Mouse (Mus musculus) midbrain, embryonic 14.5 days (tissue): Measurements from ENCODE around the gene Pdlim7. TPM values are rescaled to one million over a fixed set of nuclear protein-coding genes. Genes with fewer than 3 reads are reported as not detected.
A peak's percentile ranks its signal among the peaks of the same experiment; 100 is the strongest.

Source experiments
- ATAC-seq: fragments of 200-750 bp; cut with Nextera tagmentation; 2 replicates; pipeline ENCODE4 v1.8.0; 2017; ENCODE audit warnings: moderate number of reproducible peaks, moderate library complexity; ENCODE audit not compliant: low FRiP score, low TSS enrichment
- DNase-seq: peaks from one replicate; pipeline ENCODE4 v3.0.0-alpha.2; 2015
- H3K27ac ChIP-seq: fragments of 300-500 bp; sonication (generic); replicated peaks from 2 replicates; pipeline ENCODE4 v1.5.1; 2014; ENCODE audit warnings: mild to moderate bottlenecking, low read depth, low read length, moderate library complexity
- H3K27me3 ChIP-seq: fragments of 300-500 bp; sonication (generic); 2 replicates; pipeline ENCODE4 v1.6.1; 2014; ENCODE audit warnings: low read length, control low read depth, mixed read lengths; ENCODE audit not compliant: control insufficient read depth, insufficient read depth
- H3K36me3 ChIP-seq: fragments of 300-500 bp; sonication (generic); 2 replicates; pipeline ENCODE4 v1.6.1; 2014; ENCODE audit warnings: low read length, control low read depth; ENCODE audit not compliant: control insufficient read depth, insufficient read depth
- H3K4me1 ChIP-seq: fragments of 300-500 bp; sonication (generic); 2 replicates; pipeline ENCODE4 v1.6.1; 2014; ENCODE audit warnings: mild to moderate bottlenecking, antibody characterized with exemption, low read length, control low read depth; ENCODE audit not compliant: control insufficient read depth, insufficient read depth
- H3K4me2 ChIP-seq: fragments of 300-500 bp; sonication (generic); 2 replicates; pipeline ENCODE4 v1.6.1; 2014; ENCODE audit warnings: mild to moderate bottlenecking, low read length, moderate library complexity
- H3K4me3 ChIP-seq: fragments of 300-500 bp; sonication (generic); replicated peaks from 2 replicates; pipeline ENCODE4 v1.5.1; 2014; ENCODE audit warnings: low read depth, low read length
- H3K9ac ChIP-seq: fragments of 300-500 bp; sonication (generic); replicated peaks from 2 replicates; pipeline ENCODE4 v1.6.1; 2014; ENCODE audit warnings: mild to moderate bottlenecking, low read length, moderate library complexity
- H3K9me3 ChIP-seq: fragments of 300-500 bp; sonication (generic); 2 replicates; pipeline ENCODE4 v1.6.1; 2016; ENCODE audit warnings: low read length, control low read depth, mixed read lengths; ENCODE audit not compliant: control insufficient read depth
- WGBS: fragments of 180-500 bp; shearing (Covaris S2); extraction: QIAGEN DNeasy Blood & Tissue Kit; methylation state at CpG from one replicate; pipeline ENCODE4 v1.1.7; 2014; 5-methylcytosine and 5-hydroxymethylcytosine counted together
- polyA plus RNA-seq: library from polyadenylated mRNA; unstranded; fragments of >200 nt; fragmentation: Nextera tagmentation; extraction: Ambion mirVana; gene quantifications from 2 replicates; pipeline ENCODE4 v1.2.1, GENCODE M21; 2014

Pdlim7 gene
- polyA plus RNA-seq, 1 experiment from 2014 or later, result 126 TPM

DNA sequence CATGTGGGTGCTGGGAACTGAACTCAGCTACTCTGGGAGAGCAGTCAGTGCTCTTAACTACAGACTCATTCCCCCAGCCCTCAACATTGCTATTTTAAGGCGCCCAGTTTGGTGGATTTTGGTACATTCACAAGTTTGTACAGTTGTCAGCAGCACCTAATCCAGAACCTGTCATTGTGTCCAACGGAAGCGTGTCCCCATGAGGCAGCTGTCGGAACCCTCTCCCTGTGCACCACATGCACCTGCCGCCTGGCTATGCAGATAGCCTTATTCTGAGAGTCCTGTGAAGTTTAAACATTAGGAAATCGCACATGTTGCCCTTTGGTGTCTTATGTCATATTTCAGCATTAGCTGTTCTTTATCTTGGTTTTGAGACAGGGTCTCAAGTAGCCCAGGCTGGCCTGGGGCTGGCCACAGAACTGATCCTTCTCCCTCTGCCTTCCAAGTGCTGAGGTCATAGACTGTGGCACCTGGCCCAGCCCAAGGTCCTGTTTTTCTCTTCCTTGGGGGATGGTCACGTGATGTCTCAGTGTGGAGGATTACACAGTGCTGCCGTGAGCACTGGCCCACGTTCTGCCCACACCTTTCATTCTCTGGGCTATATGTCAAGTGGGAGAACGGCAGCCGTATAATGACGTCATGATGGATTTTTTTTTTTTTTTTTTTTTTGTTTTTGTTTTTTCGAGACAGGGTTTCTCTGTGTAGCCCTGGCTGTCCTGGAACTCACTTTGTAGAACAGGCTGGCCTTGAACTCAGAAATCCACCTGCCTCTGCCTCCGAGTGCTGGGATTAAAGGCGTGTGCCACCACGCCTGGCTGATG, 12.5 kb upstream of the Pdlim7 start:
- ATAC-seq, result no peak
- Histone ChIP-seq H3K9ac (no peak overlapping the region), H3K27me3 (no peaks in the 10 kb centered on the region), H3K9me3 (no peaks in the 10 kb centered on the region), H3K27ac (no peak overlapping the region), H3K4me3 (no peak overlapping the region), H3K4me1 (no peaks in the 10 kb centered on the region), H3K36me3 (peaks cover 29% of the 10 kb centered on the region), H3K4me2 (no peak overlapping the region)
- DNase-seq, result no peak
- WGBS, result 81% methylated on average over 16 of the region's 16 CpGs

DNA sequence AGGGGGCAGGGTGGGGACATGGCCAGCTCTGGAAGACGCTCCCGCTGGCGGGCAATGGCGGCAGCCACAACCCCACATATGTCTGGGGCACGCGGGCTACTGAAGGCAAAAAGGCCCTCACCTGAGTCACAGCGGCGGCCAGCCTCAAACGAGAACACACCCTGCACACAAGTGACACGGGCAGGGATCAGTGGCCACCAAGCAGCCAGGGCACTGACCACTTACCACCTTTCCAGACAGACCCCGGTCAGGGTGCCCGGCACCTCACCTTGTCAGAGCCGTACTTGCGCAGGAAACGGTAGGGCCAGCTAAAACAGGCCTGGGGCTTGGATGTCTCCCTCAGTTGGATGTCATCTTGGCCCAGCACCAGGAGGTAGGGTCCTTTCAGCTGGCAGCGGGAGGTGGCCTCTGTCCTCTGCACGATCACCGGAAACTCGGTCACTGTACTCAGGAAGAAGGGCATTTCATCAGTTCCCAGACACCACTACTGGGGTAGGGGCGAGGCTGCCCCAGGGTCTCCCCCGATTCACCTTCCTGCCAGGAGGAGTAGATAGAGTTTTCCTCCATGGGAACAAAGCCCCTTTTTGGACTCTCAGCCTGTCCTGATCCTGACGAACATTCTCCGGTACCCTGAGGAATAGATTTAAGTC, 10.6 kb upstream of the Pdlim7 start:
- H3K36me3 ChIP-seq, result peaks cover 11% of the 10 kb centered on the region
- H3K27me3 ChIP-seq, result no peaks in the 10 kb centered on the region
- no peaks in the 10 kb centered on the region for H3K9me3 ChIP-seq
- no peak overlapping the region for H3K9ac ChIP-seq
- DNase-seq (no peak), ATAC-seq (no peak)
- no peak overlapping the region for H3K27ac ChIP-seq
- no peak overlapping the region for H3K4me3 ChIP-seq
- H3K4me1 ChIP-seq, result no peaks in the 10 kb centered on the region
- 89% methylated on average over 23 of the region's 23 CpGs for WGBS
- H3K4me2 ChIP-seq, result no peak overlapping the region

DNA sequence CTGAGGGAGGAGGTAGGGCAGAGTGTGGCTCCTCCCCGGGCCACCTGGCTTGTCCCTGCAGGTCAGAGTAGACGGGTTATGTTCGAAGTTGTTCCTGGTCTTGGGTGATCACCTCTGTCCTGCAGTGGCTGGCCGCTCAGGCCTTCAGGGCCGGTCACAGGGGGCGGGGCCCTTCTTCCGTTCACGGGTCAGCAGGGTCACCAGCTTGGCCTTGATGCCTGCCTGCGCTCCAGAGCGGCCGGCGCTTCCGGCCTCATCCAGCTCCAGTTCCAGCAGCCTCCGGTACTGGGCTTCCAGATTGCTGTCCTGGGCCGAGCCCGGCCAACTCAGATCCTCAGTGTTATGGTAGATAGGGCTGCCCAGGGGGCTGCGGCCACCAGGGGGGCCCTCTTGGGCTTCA, 9.8 kb upstream of the Pdlim7 start:
- no peaks in the 10 kb centered on the region for H3K27me3 ChIP-seq
- 67% methylated on average over 17 of the region's 17 CpGs for WGBS
- H3K9me3 ChIP-seq, result no peaks in the 10 kb centered on the region
- H3K9ac ChIP-seq, result no peak overlapping the region
- H3K4me2 ChIP-seq, result no peak overlapping the region
- DNase-seq (no peak), ATAC-seq (no peak)
- H3K4me3 ChIP-seq, result no peak overlapping the region
- H3K4me1 ChIP-seq, result no peaks in the 10 kb centered on the region
- H3K27ac ChIP-seq, result no peak overlapping the region
- H3K36me3 ChIP-seq, result peaks cover 3% of the 10 kb centered on the region; the same call in 1 of the 2 replicates

DNA sequence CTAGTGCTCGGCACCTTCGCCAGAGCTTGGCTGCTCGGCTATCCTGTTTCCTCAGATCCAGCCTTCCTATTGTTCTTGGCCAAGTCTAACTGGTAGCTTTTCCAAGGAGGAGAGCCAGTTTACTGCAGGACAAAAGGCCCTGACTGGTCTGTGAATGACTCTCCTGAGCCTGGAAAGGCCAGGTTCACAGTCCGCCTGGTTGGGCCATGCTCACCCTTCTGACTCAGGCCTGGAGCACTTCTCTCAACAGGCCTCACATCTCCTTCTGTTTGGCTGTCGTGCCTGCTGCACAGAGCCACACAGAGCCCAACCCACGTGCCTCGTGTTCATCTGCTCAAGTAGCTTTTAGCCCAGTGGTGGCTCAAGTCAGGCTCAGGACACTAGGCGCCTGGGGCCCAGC, 9.3 kb upstream of the Pdlim7 start:
- Histone ChIP-seq H3K9me3 (no peaks in the 10 kb centered on the region), H3K4me2 (no peak overlapping the region), H3K36me3 (peaks cover 3% of the 10 kb centered on the region; the same call in 1 of the 2 replicates), H3K9ac (no peak overlapping the region), H3K4me3 (no peak overlapping the region), H3K4me1 (no peaks in the 10 kb centered on the region), H3K27me3 (no peaks in the 10 kb centered on the region), H3K27ac (no peak overlapping the region)
- DNase-seq, result no peak
- ATAC-seq, result no peak
- 54% methylated on average over 8 of the region's 8 CpGs for WGBS

DNA sequence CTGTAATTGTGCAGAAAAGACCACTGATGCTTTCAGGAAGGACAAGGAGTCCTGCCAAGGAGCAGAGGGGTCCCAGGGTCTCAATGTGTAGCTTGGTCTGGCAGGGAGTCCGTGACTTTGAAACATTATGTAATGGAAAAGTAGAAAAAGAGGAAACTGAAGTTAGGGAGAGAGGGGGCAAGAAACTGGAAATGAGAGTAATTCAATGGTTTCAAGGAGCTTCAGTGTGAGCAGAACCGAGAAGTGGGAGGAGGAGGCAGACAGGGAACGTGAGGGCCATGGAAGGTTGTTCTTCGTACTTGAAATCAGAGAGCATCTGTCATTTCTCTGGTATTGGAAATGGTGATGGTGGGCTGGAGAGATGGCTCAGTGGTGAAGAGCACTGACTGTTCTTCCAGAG, 6.1 kb upstream of the Pdlim7 start:
- Histone ChIP-seq H3K36me3 (peaks cover 3% of the 10 kb centered on the region; the same call in 1 of the 2 replicates), H3K27ac (no peak overlapping the region), H3K4me3 (no peak overlapping the region), H3K27me3 (no peaks in the 10 kb centered on the region), H3K4me2 (no peak overlapping the region), H3K4me1 (no peaks in the 10 kb centered on the region), H3K9ac (no peak overlapping the region), H3K9me3 (no peaks in the 10 kb centered on the region)
- 87% methylated on average over 4 of the region's 4 CpGs for WGBS
- ATAC-seq (no peak), DNase-seq (no peak)

DNA sequence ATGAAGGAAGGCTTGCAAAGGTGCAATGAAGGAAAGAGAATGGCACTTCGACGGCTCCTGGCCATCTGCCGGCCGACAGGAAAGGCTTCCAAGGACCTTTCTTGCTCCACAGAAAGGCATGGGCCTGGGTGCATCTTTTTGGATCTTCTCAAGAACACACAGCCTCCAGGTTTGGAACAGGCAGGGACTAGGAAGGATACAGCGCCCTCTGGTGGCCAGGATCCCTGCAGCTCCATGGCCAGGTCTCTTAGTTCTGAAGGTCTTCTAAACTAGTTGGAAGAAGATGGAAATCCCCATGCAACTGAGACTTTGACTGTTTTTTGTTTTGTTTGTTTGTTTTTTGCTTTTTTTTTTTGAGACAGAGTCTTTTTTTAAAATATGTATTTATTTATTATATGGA, 3.5 kb upstream of the Pdlim7 start:
- ATAC-seq, result no peak

DNA sequence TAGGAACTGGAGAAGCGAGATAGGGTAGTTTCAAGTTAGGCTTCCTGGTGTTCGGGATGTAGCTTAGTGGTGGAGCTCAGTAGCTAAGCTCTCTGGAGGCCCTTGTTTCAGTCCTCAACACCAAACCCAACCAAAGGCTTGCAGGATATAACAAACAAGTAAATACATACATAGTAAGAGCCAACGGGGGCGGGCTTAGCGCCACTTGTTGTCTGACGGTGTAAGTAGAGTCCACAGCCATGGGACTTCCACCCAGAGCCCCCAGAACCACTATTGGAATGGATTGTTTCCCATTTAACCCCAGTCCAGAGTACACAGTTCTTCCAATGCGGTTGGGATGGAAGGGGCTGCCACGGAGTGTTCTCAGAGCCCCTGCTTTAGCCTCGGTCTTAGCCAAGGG, 352 bp upstream of the Pdlim7 start:
- DNase-seq, result no peak
- peak overlapping the region; percentile 79; the same call in 1 of the 2 replicates for H3K27ac ChIP-seq
- H3K27me3 ChIP-seq, result no peaks in the 10 kb centered on the region
- H3K9ac ChIP-seq, result no peak overlapping the region; the same call in 1 of the 2 replicates
- ATAC-seq, result no peak
- peaks cover 8% of the 10 kb centered on the region; the same call in 1 of the 2 replicates for H3K36me3 ChIP-seq
- peaks cover 23% of the 10 kb centered on the region for H3K4me1 ChIP-seq
- no peaks in the 10 kb centered on the region for H3K9me3 ChIP-seq
- WGBS, result 36% methylated on average over 9 of the region's 9 CpGs
- H3K4me3 ChIP-seq, result peak overlapping the region; percentile 77
- H3K4me2 ChIP-seq, result peak overlapping the region; percentile 79

More for the DNA sequence above, 3.5 kb upstream of the Pdlim7 start:
- H3K9me3 ChIP-seq, result no peaks in the 10 kb centered on the region
- H3K27me3 ChIP-seq, result no peaks in the 10 kb centered on the region
- DNase-seq, result peak; percentile 93
- H3K36me3 ChIP-seq, result no peaks in the 10 kb centered on the region
- H3K4me1 ChIP-seq, result peaks cover 5% of the 10 kb centered on the region
- H3K4me2 ChIP-seq, result no peak overlapping the region
- no peak overlapping the region for H3K4me3 ChIP-seq
- WGBS, result 5% methylated on average over 5 of the region's 5 CpGs
- H3K27ac ChIP-seq, result no peak overlapping the region
- H3K9ac ChIP-seq, result no peak overlapping the region

DNA sequence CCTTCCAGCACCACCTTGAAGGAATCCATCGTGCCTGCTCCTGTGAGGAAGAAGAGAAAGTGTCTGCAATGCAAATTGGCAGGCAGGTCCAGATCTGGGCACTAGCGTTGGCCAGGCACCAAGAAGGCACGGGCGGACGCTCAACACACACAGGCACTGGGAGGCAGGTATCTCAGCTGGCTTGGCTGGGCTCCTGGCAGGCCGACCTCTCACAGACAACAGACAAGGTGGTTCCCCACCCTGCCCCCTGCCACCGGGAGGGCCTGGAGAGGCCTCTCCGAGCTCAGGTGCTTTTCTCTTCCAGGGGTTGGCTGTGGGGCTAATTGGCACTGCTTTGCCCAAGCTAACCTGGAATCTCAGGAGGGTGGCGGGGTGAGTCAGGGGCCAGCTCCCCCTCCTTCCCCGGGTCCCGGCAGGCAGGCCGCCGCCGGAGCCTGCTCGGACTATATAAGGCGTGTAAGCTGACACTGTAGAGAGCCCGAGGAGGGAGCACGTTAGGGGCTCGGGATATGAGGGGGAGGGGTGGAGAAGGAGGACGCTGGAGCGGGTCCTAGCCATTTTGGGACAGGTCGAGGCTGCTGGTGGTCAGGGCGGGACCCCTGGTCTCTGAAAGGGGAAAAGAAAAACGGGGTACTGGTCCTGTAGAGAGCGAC, 971 bp downstream of the Pdlim7 start:
- peak overlapping the region; percentile 77 for H3K4me3 ChIP-seq
- peaks cover 23% of the 10 kb centered on the region for H3K4me1 ChIP-seq
- DNase-seq, result peak; percentile 68
- peak overlapping the region; percentile 79 for H3K4me2 ChIP-seq
- peak overlapping the region; percentile 79 for H3K27ac ChIP-seq
- ATAC-seq, result peak; percentile 59
- H3K9ac ChIP-seq, result peak overlapping the region; percentile 86
- peaks cover 21% of the 10 kb centered on the region for H3K36me3 ChIP-seq
- H3K27me3 ChIP-seq, result no peaks in the 10 kb centered on the region
- H3K9me3 ChIP-seq, result no peaks in the 10 kb centered on the region
- 4% methylated on average over 25 of the region's 25 CpGs for WGBS
